Mouse (Mus musculus): Measurements from ENCODE around the gene Tmem206. TPM values are rescaled to one million over a fixed set of nuclear protein-coding genes. Genes with fewer than 3 reads are reported as not detected.

The Tmem206 gene
- 21.0 and 21.9 TPM in 2 replicates for polyA plus RNA-seq (2014; fragmentation: Nextera tagmentation; extraction: Ambion mirVana)

GRCm38 (mm10) chr1:191325726-191326232 lies at the start of gene Tmem206:
TSS of gene Tmem206 (plus strand) at chr1:191325912.
- under 1% methylated on average over 42 of the region's 42 CpGs for WGBS
- H3K36me3 ChIP-seq (ENCODE audit: control insufficient read depth, insufficient read depth, low read length) = 0 out of 2 replicates have a peak, but pooled peaks cover 7% of the 10 kb centered on the region
- peak within 1 kb of the TSS; percentile 86 for H3K9ac ChIP-seq (ENCODE audit: low read length)
- peak; percentile 96 for DNase-seq (ENCODE audit: low spot score)
- H3K9me3 ChIP-seq (ENCODE audit: control insufficient read depth, low read length) = no peaks in the 10 kb centered on the region
- peak within 1 kb of the TSS; percentile 90 for H3K4me2 ChIP-seq (ENCODE audit: low read length)
- H3K4me1 ChIP-seq (replicated peaks; ENCODE audit: control insufficient read depth, insufficient read depth, low read length) = peaks cover 8% of the 10 kb centered on the region
- H3K27ac ChIP-seq (ENCODE audit: low read depth) = peak within 1 kb of the TSS; percentile 47; the same call in 1 of the 2 replicates
- H3K27me3 ChIP-seq (replicated peaks; ENCODE audit: control insufficient read depth, insufficient read depth, low read length) = no peaks in the 10 kb centered on the region
- peak within 1 kb of the TSS; percentile 87 for H3K4me3 ChIP-seq (ENCODE audit: low read depth, low read length)
- peak; percentile 94 for ATAC-seq (replicated peaks; ENCODE audit: low FRiP score, low TSS enrichment, low read depth)

GRCm38 (mm10) chr1:191276181-191276580 lies 49.5 kb upstream of the Tmem206 start:
- Histone ChIP-seq H3K4me2 (ENCODE audit: low read length) (no peak overlapping the region), H3K36me3 (ENCODE audit: control insufficient read depth, insufficient read depth, low read length) (no peaks in the 10 kb centered on the region), H3K4me3 (ENCODE audit: low read depth, low read length) (no peak overlapping the region), H3K9me3 (ENCODE audit: control insufficient read depth, low read length) (no peaks in the 10 kb centered on the region), H3K27ac (ENCODE audit: low read depth) (no peak overlapping the region), H3K9ac (ENCODE audit: low read length) (no peak overlapping the region), H3K27me3 (replicated peaks; ENCODE audit: control insufficient read depth, insufficient read depth, low read length) (no peaks in the 10 kb centered on the region), H3K4me1 (replicated peaks; ENCODE audit: control insufficient read depth, insufficient read depth, low read length) (no peaks in the 10 kb centered on the region)
- WGBS = 89% methylated on average over 7 of the region's 7 CpGs
- DNase-seq (ENCODE audit: low spot score) (no peak), ATAC-seq (replicated peaks; ENCODE audit: low FRiP score, low TSS enrichment, low read depth) (no peak)

- 65% methylated on average over 14 of the region's 14 CpGs for WGBS
- ATAC-seq (replicated peaks; ENCODE audit: low FRiP score, low TSS enrichment, low read depth) (peak; percentile 80), DNase-seq (ENCODE audit: low spot score) (peak; percentile 69)
- Histone ChIP-seq H3K27me3 (replicated peaks; ENCODE audit: control insufficient read depth, insufficient read depth, low read length) (no peaks in the 10 kb centered on the region), H3K36me3 (ENCODE audit: control insufficient read depth, insufficient read depth, low read length) (no peaks in the 10 kb centered on the region), H3K27ac (ENCODE audit: low read depth) (no peak overlapping the region; the same call in 1 of the 2 replicates), H3K9ac (ENCODE audit: low read length) (no peak overlapping the region), H3K4me1 (replicated peaks; ENCODE audit: control insufficient read depth, insufficient read depth, low read length) (no peaks in the 10 kb centered on the region), H3K9me3 (ENCODE audit: control insufficient read depth, low read length) (no peaks in the 10 kb centered on the region), H3K4me2 (ENCODE audit: low read length) (no peak overlapping the region), H3K4me3 (ENCODE audit: low read depth, low read length) (no peak overlapping the region)
These were observed 48.1 kb upstream of the Tmem206 start for GRCm38 (mm10) chr1:191277549-191278059.

- no peak overlapping the region for H3K4me2 ChIP-seq (ENCODE audit: low read length)
- no peaks in the 10 kb centered on the region for H3K9me3 ChIP-seq (ENCODE audit: control insufficient read depth, low read length)
- no peak for DNase-seq (ENCODE audit: low spot score)
- no peak overlapping the region; the same call in 1 of the 2 replicates for H3K27ac ChIP-seq (ENCODE audit: low read depth)
- no peak for ATAC-seq (replicated peaks; ENCODE audit: low FRiP score, low TSS enrichment, low read depth)
- no peak overlapping the region for H3K9ac ChIP-seq (ENCODE audit: low read length)
- H3K36me3 ChIP-seq (ENCODE audit: control insufficient read depth, insufficient read depth, low read length) = no peaks in the 10 kb centered on the region
- WGBS = 84% methylated on average over 4 of the region's 4 CpGs
- H3K4me1 ChIP-seq (replicated peaks; ENCODE audit: control insufficient read depth, insufficient read depth, low read length) = no peaks in the 10 kb centered on the region
- no peak overlapping the region for H3K4me3 ChIP-seq (ENCODE audit: low read depth, low read length)
- no peaks in the 10 kb centered on the region for H3K27me3 ChIP-seq (replicated peaks; ENCODE audit: control insufficient read depth, insufficient read depth, low read length)
These were observed 47.4 kb upstream of the Tmem206 start for GRCm38 (mm10) chr1:191278324-191278723.

- no peak for ATAC-seq (replicated peaks; ENCODE audit: low FRiP score, low TSS enrichment, low read depth)
- 67% methylated on average over 7 of the region's 7 CpGs for WGBS
- Histone ChIP-seq H3K4me3 (ENCODE audit: low read depth, low read length) (no peak overlapping the region), H3K4me1 (replicated peaks; ENCODE audit: control insufficient read depth, insufficient read depth, low read length) (no peaks in the 10 kb centered on the region), H3K9me3 (ENCODE audit: control insufficient read depth, low read length) (peaks cover 4% of the 10 kb centered on the region; the same call in 1 of the 2 replicates), H3K36me3 (ENCODE audit: control insufficient read depth, insufficient read depth, low read length) (no peaks in the 10 kb centered on the region), H3K4me2 (ENCODE audit: low read length) (no peak overlapping the region), H3K27me3 (replicated peaks; ENCODE audit: control insufficient read depth, insufficient read depth, low read length) (no peaks in the 10 kb centered on the region), H3K9ac (ENCODE audit: low read length) (no peak overlapping the region), H3K27ac (ENCODE audit: low read depth) (no peak overlapping the region)
- DNase-seq (ENCODE audit: low spot score) = no peak
These were observed 44.5 kb upstream of the Tmem206 start for GRCm38 (mm10) chr1:191281171-191281570.

GRCm38 (mm10) chr1:191282319-191282718 lies 43.4 kb upstream of the Tmem206 start:
- 96% methylated on average over 1 of the region's 1 CpGs for WGBS
- Histone ChIP-seq H3K27ac (ENCODE audit: low read depth) (no peak overlapping the region), H3K27me3 (replicated peaks; ENCODE audit: control insufficient read depth, insufficient read depth, low read length) (no peaks in the 10 kb centered on the region), H3K9ac (ENCODE audit: low read length) (no peak overlapping the region), H3K4me1 (replicated peaks; ENCODE audit: control insufficient read depth, insufficient read depth, low read length) (no peaks in the 10 kb centered on the region), H3K4me2 (ENCODE audit: low read length) (no peak overlapping the region), H3K4me3 (ENCODE audit: low read depth, low read length) (no peak overlapping the region), H3K36me3 (ENCODE audit: control insufficient read depth, insufficient read depth, low read length) (no peaks in the 10 kb centered on the region), H3K9me3 (ENCODE audit: control insufficient read depth, low read length) (peaks cover 4% of the 10 kb centered on the region; the same call in 1 of the 2 replicates)
- no peak for ATAC-seq (replicated peaks; ENCODE audit: low FRiP score, low TSS enrichment, low read depth)
- no peak for DNase-seq (ENCODE audit: low spot score)

GRCm38 (mm10) chr1:191283110-191284040 lies 42.3 kb upstream of the Tmem206 start:
- WGBS = 76% methylated on average over 13 of the region's 13 CpGs
- peak; percentile 76 for ATAC-seq (replicated peaks; ENCODE audit: low FRiP score, low TSS enrichment, low read depth)
- H3K27ac ChIP-seq (ENCODE audit: low read depth) = no peak overlapping the region; the same call in 1 of the 2 replicates

GRCm38 (mm10) chr1:191284502-191284901 lies 41.2 kb upstream of the Tmem206 start:
- ATAC-seq (replicated peaks; ENCODE audit: low FRiP score, low TSS enrichment, low read depth) = no peak
- Histone ChIP-seq H3K27ac (ENCODE audit: low read depth) (no peak overlapping the region), H3K36me3 (ENCODE audit: control insufficient read depth, insufficient read depth, low read length) (no peaks in the 10 kb centered on the region), H3K27me3 (replicated peaks; ENCODE audit: control insufficient read depth, insufficient read depth, low read length) (no peaks in the 10 kb centered on the region), H3K4me3 (ENCODE audit: low read depth, low read length) (no peak overlapping the region), H3K9ac (ENCODE audit: low read length) (no peak overlapping the region), H3K4me2 (ENCODE audit: low read length) (no peak overlapping the region), H3K4me1 (replicated peaks; ENCODE audit: control insufficient read depth, insufficient read depth, low read length) (no peaks in the 10 kb centered on the region), H3K9me3 (ENCODE audit: control insufficient read depth, low read length) (peaks cover 4% of the 10 kb centered on the region; the same call in 1 of the 2 replicates)
- 91% methylated on average over 8 of the region's 8 CpGs for WGBS
- no peak for DNase-seq (ENCODE audit: low spot score)

More at GRCm38 (mm10) chr1:191283110-191284040, 42.3 kb upstream of the Tmem206 start:
- H3K4me1 ChIP-seq (replicated peaks; ENCODE audit: control insufficient read depth, insufficient read depth, low read length) = no peaks in the 10 kb centered on the region
- H3K4me2 ChIP-seq (ENCODE audit: low read length) = no peak overlapping the region
- DNase-seq (ENCODE audit: low spot score) = no peak
- H3K9ac ChIP-seq (ENCODE audit: low read length) = no peak overlapping the region
- H3K27me3 ChIP-seq (replicated peaks; ENCODE audit: control insufficient read depth, insufficient read depth, low read length) = no peaks in the 10 kb centered on the region
- no peaks in the 10 kb centered on the region for H3K36me3 ChIP-seq (ENCODE audit: control insufficient read depth, insufficient read depth, low read length)
- peaks cover 4% of the 10 kb centered on the region; the same call in 1 of the 2 replicates for H3K9me3 ChIP-seq (ENCODE audit: control insufficient read depth, low read length)
- no peak overlapping the region for H3K4me3 ChIP-seq (ENCODE audit: low read depth, low read length)
